Mouse (Mus musculus): ENCODE results near the gene Sars2. TPM values are rescaled to one million over a fixed set of nuclear protein-coding genes. Genes with fewer than 3 reads are reported as not detected.
A peak's percentile ranks its signal among the peaks of the same experiment; 100 is the strongest.

Sars2 gene
- polyA plus RNA-seq, 1 experiment from 2014 or later = 16.4 TPM

DNA sequence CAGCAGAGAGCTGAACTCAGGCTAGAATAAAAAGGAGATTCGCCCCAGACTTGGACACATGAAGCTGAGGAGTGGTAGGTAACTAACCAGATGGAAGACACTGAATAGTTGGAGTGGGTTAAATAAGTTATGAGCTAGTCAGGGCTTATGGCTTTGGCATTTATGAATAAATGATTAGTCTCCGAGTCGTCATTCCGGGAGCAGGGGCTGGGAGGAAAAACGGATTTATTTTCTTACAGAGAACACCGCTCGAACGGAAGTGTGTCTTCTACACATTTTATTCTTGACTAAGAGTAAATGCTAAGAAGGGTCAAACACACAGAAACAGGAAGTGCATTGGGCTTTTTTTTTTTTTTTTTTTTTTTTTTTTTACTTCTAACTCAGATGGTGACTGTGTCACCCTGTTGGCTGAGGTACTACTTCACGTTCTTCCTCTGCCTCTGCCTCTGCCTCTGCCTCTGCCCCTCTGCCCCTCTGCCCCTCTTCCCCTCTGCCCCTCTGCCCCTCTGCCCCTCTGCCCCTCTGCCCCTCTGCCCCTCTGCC lies 39.1 kb upstream of the Sars2 start:
- Histone ChIP-seq H3K9ac (ENCODE audit: low read depth, low read length) (no peak overlapping the region), H3K27ac (ENCODE audit: low read length) (no peak overlapping the region), H3K4me1 (ENCODE audit: control insufficient read depth, insufficient read depth, low read length) (no peaks in the 10 kb centered on the region), H3K4me3 (ENCODE audit: low read depth, low read length) (no peak overlapping the region), H3K36me3 (ENCODE audit: control insufficient read depth, insufficient read depth, low read length) (no peaks in the 10 kb centered on the region), H3K4me2 (ENCODE audit: low read length) (no peak overlapping the region), H3K27me3 (ENCODE audit: control insufficient read depth, insufficient read depth, low read depth, low read length) (no peaks in the 10 kb centered on the region), H3K9me3 (replicated peaks; ENCODE audit: control insufficient read depth, low read length, poor library complexity, severe bottlenecking) (no peaks in the 10 kb centered on the region)
- WGBS = 70% methylated on average over 9 of the region's 9 CpGs
- ATAC-seq = no peak

DNA sequence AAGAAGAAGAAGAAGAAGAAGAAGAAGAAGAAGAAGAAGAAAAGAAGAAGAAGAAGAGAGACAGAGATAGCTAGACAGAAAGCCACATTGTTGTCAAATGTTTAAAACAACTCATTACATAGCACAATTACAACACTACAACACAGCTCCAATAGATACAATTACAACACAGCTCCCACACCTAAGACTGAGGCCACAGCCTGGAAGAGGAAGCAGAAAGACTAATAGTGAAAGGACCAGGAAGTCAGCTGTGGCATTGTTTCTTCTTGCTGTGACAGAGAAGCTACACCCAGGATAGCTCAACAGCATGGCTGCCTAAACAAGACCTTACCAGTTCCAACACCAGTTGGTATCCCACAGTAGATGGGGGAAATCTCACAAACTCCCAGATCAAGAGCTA lies 32.3 kb upstream of the Sars2 start:
- Histone ChIP-seq H3K4me2 (ENCODE audit: low read length) (no peak overlapping the region), H3K27me3 (ENCODE audit: control insufficient read depth, insufficient read depth, low read depth, low read length) (no peaks in the 10 kb centered on the region), H3K9ac (ENCODE audit: low read depth, low read length) (no peak overlapping the region), H3K4me1 (ENCODE audit: control insufficient read depth, insufficient read depth, low read length) (no peaks in the 10 kb centered on the region), H3K27ac (ENCODE audit: low read length) (no peak overlapping the region), H3K36me3 (ENCODE audit: control insufficient read depth, insufficient read depth, low read length) (no peaks in the 10 kb centered on the region), H3K9me3 (replicated peaks; ENCODE audit: control insufficient read depth, low read length, poor library complexity, severe bottlenecking) (no peaks in the 10 kb centered on the region), H3K4me3 (ENCODE audit: low read depth, low read length) (no peak overlapping the region)
- ATAC-seq = no peak

DNA sequence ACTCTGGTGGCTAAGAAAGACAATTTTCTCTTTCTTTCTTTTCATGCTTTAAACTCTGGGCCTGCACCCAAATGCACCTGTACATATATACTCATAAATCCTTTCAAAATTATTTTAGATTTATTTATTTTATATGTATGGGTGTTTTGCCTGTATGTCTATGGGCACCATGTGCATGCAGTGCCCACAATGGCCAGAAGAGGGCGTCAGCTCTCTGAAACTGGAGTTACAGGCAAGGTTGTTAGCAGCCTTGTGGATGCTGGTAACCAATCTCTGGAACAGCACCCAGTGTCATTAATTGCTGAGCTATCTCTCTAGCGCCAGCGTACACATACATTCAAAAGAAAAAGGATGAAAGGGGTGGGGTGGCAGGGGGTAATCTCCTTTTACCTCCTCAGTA lies 30.8 kb upstream of the Sars2 start:
- WGBS = 68% methylated on average over 3 of the region's 3 CpGs
- Histone ChIP-seq H3K9ac (ENCODE audit: low read depth, low read length) (no peak overlapping the region), H3K36me3 (ENCODE audit: control insufficient read depth, insufficient read depth, low read length) (no peaks in the 10 kb centered on the region), H3K27ac (ENCODE audit: low read length) (no peak overlapping the region), H3K27me3 (ENCODE audit: control insufficient read depth, insufficient read depth, low read depth, low read length) (no peaks in the 10 kb centered on the region), H3K9me3 (replicated peaks; ENCODE audit: control insufficient read depth, low read length, poor library complexity, severe bottlenecking) (no peaks in the 10 kb centered on the region), H3K4me2 (ENCODE audit: low read length) (no peak overlapping the region), H3K4me1 (ENCODE audit: control insufficient read depth, insufficient read depth, low read length) (no peaks in the 10 kb centered on the region), H3K4me3 (ENCODE audit: low read depth, low read length) (no peak overlapping the region)
- ATAC-seq = no peak

- 88% methylated on average over 5 of the region's 5 CpGs for WGBS
- ATAC-seq = no peak
These were observed 27.1 kb upstream of the Sars2 start for GRCm38 (mm10) chr7:28714667-28715066.

DNA sequence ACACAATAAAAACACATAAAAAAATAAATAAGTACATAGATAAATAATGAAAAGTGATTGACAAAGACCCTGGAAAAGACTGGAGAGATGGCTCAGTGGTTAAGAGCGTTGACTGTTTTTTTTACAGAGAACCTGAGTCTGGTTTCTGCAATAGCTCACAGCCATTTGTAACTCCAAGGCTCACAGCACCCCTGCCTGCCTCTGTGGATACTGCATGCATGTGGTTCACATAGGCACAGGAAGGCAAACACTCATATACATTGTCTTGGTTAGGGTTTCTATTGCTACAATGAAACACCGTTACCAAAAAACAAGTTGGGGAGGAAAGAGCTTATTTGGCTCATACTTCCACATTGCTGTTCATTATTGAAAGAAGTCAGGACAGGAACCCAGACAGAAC lies 26.2 kb upstream of the Sars2 start:
- Histone ChIP-seq H3K27me3 (ENCODE audit: control insufficient read depth, insufficient read depth, low read depth, low read length) (no peaks in the 10 kb centered on the region), H3K4me3 (ENCODE audit: low read depth, low read length) (no peak overlapping the region), H3K9me3 (replicated peaks; ENCODE audit: control insufficient read depth, low read length, poor library complexity, severe bottlenecking) (no peaks in the 10 kb centered on the region), H3K36me3 (ENCODE audit: control insufficient read depth, insufficient read depth, low read length) (no peaks in the 10 kb centered on the region), H3K9ac (ENCODE audit: low read depth, low read length) (no peak overlapping the region), H3K4me1 (ENCODE audit: control insufficient read depth, insufficient read depth, low read length) (peaks cover 2% of the 10 kb centered on the region; the same call in 1 of the 2 replicates), H3K27ac (ENCODE audit: low read length) (no peak overlapping the region), H3K4me2 (ENCODE audit: low read length) (no peak overlapping the region)
- 93% methylated on average over 2 of the region's 2 CpGs for WGBS
- no peak for ATAC-seq

More at GRCm38 (mm10) chr7:28714667-28715066, 27.1 kb upstream of the Sars2 start:
- Histone ChIP-seq H3K9ac (ENCODE audit: low read depth, low read length) (no peak overlapping the region), H3K9me3 (replicated peaks; ENCODE audit: control insufficient read depth, low read length, poor library complexity, severe bottlenecking) (no peaks in the 10 kb centered on the region), H3K27me3 (ENCODE audit: control insufficient read depth, insufficient read depth, low read depth, low read length) (no peaks in the 10 kb centered on the region), H3K4me2 (ENCODE audit: low read length) (no peak overlapping the region), H3K36me3 (ENCODE audit: control insufficient read depth, insufficient read depth, low read length) (no peaks in the 10 kb centered on the region), H3K4me3 (ENCODE audit: low read depth, low read length) (no peak overlapping the region), H3K4me1 (ENCODE audit: control insufficient read depth, insufficient read depth, low read length) (peaks cover 2% of the 10 kb centered on the region; the same call in 1 of the 2 replicates), H3K27ac (ENCODE audit: low read length) (no peak overlapping the region)

DNA sequence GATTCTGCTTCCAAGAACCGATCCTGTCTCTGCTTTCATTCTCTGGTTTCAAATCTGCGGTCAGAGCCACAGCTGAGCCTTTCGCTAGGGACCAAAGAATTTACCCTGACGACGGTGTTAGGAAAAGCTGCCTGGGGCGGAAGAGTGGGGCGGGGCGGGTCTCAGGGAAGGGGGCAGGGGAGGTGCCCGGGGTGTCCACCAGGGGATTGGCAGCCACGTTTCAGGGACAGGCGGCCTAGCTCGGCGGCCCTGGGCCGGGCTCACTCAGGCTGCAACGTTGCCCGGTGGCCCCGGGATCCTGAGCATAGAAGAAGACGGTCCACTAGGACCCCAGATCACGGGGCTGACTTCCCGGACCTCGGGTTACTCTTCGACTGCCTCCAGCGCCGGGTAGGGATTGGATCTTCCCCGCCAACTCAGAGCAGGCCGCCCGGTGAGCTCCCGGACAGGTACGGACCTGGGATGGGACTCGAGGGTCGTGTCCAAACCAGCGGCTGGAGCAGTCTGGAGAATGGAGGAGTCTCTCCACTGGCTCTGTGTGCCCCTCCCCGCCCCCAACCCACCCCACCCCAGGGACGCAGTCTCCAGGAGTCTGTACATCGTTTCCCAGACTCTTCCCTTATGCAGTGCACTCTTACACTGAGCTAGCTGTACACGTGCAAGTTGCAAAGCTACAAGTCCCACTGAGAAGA lies 25.1 kb upstream of the Sars2 start, which contains the start of gene Fbxo17:
Gene Fbxo17 (plus strand): TSS at position 215 of the 692 bp plus-strand sequence.
- Histone ChIP-seq H3K27ac (ENCODE audit: low read length) (no peak within 1 kb of the TSS), H3K9ac (ENCODE audit: low read depth, low read length) (peak within 1 kb of the TSS; percentile 58), H3K27me3 (ENCODE audit: control insufficient read depth, insufficient read depth, low read depth, low read length) (no peaks in the 10 kb centered on the region), H3K4me2 (ENCODE audit: low read length) (peak within 1 kb of the TSS; percentile 65), H3K4me3 (ENCODE audit: low read depth, low read length) (peak within 1 kb of the TSS; percentile 39), H3K9me3 (replicated peaks; ENCODE audit: control insufficient read depth, low read length, poor library complexity, severe bottlenecking) (no peaks in the 10 kb centered on the region), H3K4me1 (ENCODE audit: control insufficient read depth, insufficient read depth, low read length) (peaks cover 2% of the 10 kb centered on the region; the same call in 1 of the 2 replicates), H3K36me3 (ENCODE audit: control insufficient read depth, insufficient read depth, low read length) (no peaks in the 10 kb centered on the region)
- 3% methylated on average over 32 of the region's 36 CpGs for WGBS
- ATAC-seq = peak; percentile 66

DNA sequence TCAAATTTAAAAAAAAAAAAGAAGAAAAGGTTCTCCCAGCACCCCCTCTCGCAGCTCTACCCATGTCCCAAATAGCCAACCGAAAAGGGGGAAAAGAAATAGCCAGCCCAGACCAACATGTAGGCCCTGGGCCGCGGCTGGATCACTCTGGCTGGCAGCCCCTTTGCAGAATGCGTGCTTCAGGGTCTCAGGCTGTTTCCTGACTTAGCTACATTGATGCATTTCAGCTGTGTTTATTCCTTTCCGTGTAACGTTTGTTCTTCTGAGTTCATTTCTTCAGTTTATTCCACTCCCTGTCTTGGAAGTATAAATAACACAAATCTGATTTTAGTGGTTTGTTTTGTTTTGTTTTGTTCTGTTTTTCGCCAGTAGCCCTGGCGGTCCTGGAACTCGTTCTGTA lies 24.1 kb upstream of the Sars2 start:
- H3K4me3 ChIP-seq (ENCODE audit: low read depth, low read length) = no peak overlapping the region
- no peak overlapping the region for H3K4me2 ChIP-seq (ENCODE audit: low read length)
- H3K4me1 ChIP-seq (ENCODE audit: control insufficient read depth, insufficient read depth, low read length) = peaks cover 2% of the 10 kb centered on the region; the same call in 1 of the 2 replicates
- no peaks in the 10 kb centered on the region for H3K9me3 ChIP-seq (replicated peaks; ENCODE audit: control insufficient read depth, low read length, poor library complexity, severe bottlenecking)
- no peaks in the 10 kb centered on the region for H3K36me3 ChIP-seq (ENCODE audit: control insufficient read depth, insufficient read depth, low read length)
- no peak overlapping the region for H3K27ac ChIP-seq (ENCODE audit: low read length)
- WGBS = 86% methylated on average over 10 of the region's 10 CpGs
- no peaks in the 10 kb centered on the region for H3K27me3 ChIP-seq (ENCODE audit: control insufficient read depth, insufficient read depth, low read depth, low read length)
- H3K9ac ChIP-seq (ENCODE audit: low read depth, low read length) = no peak overlapping the region
- ATAC-seq = no peak

DNA sequence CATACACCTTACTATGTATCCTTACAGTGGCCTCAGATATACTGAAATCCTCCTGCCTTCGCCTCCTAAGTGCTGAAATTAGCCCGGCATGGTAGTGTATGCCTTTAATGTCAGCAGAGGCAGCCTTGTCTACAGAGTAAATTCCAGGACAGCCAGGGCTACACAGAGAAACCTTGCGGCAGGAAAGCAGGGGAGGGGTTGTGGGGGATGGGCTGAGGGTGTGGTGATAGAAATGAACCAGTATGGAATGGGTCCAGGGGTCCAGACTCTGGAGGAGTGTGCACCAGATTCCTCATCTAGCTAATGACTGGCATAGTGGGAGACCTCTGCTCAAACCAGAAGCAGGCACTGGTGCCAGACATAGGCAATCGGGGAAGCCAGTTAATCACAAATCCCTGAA lies 22.6 kb upstream of the Sars2 start:
- no peak overlapping the region for H3K4me2 ChIP-seq (ENCODE audit: low read length)
- no peak overlapping the region for H3K27ac ChIP-seq (ENCODE audit: low read length)
- no peak overlapping the region for H3K9ac ChIP-seq (ENCODE audit: low read depth, low read length)
- no peaks in the 10 kb centered on the region for H3K36me3 ChIP-seq (ENCODE audit: control insufficient read depth, insufficient read depth, low read length)
- no peaks in the 10 kb centered on the region for H3K9me3 ChIP-seq (replicated peaks; ENCODE audit: control insufficient read depth, low read length, poor library complexity, severe bottlenecking)
- H3K4me1 ChIP-seq (ENCODE audit: control insufficient read depth, insufficient read depth, low read length) = peaks cover 2% of the 10 kb centered on the region; the same call in 1 of the 2 replicates
- H3K4me3 ChIP-seq (ENCODE audit: low read depth, low read length) = no peak overlapping the region
- ATAC-seq = no peak
- WGBS = 72% methylated on average over 4 of the region's 4 CpGs
- H3K27me3 ChIP-seq (ENCODE audit: control insufficient read depth, insufficient read depth, low read depth, low read length) = no peaks in the 10 kb centered on the region

- no peak overlapping the region for H3K9ac ChIP-seq (ENCODE audit: low read depth, low read length)
- H3K4me3 ChIP-seq (ENCODE audit: low read depth, low read length) = no peak overlapping the region
- no peaks in the 10 kb centered on the region for H3K36me3 ChIP-seq (ENCODE audit: control insufficient read depth, insufficient read depth, low read length)
- no peaks in the 10 kb centered on the region for H3K9me3 ChIP-seq (replicated peaks; ENCODE audit: control insufficient read depth, low read length, poor library complexity, severe bottlenecking)
- no peak overlapping the region for H3K27ac ChIP-seq (ENCODE audit: low read length)
- no peaks in the 10 kb centered on the region for H3K27me3 ChIP-seq (ENCODE audit: control insufficient read depth, insufficient read depth, low read depth, low read length)
- H3K4me1 ChIP-seq (ENCODE audit: control insufficient read depth, insufficient read depth, low read length) = peaks cover 2% of the 10 kb centered on the region; the same call in 1 of the 2 replicates
- H3K4me2 ChIP-seq (ENCODE audit: low read length) = no peak overlapping the region
- 88% methylated on average over 2 of the region's 2 CpGs for WGBS
- no peak for ATAC-seq
These were observed 22.1 kb upstream of the Sars2 start for GRCm38 (mm10) chr7:28719650-28720049.

All from midbrain, embryonic 16.5 days (tissue).